Mouse (Mus musculus): ENCODE results near the gene Pla2g5. TPM values are rescaled to one million over a fixed set of nuclear protein-coding genes. Genes with fewer than 3 reads are reported as not detected.
"Not testable (repeated sequence)": the region's sequence is repeated elsewhere in the genome, so short reads cannot be mapped to it uniquely, and the experiment has no call there.

The Pla2g5 gene
- 0.14 and 0.24 TPM in 2 replicates for polyA plus RNA-seq (2015; fragmentation: Nextera tagmentation; extraction: Ambion mirVana)

DNA sequence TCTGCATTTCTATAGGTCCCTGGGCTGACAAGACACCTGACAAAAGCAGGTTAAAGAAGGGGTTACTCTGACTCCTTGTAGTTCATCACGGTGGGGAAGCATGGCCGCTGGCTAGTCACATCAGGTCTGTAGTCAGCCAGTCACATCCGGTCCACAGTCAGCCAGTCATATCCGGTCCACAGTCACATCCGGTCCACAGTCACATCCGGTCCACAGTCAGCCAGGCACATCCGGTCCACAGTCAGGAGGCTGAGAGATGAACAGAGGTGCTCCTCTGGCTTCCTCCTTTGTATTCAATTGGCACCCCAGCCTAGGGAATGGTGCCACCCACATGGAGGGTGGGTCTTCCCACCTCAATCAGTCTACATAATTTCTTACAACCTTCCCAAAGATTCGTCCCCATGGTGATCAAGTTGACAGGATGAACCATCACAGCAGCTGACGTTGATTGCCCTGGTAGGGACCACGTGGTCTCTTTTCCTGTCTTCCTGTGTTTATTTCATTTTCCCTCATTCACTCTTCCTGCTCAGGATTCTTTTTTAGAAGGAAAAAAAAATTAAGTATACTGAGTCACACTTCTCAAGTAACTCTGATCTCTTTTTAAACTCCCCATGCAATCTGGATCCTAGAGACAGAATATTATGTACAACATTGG, at the start of gene Pla2g5:
Pla2g5 (minus strand) TSS at position 139 of the 655 bp plus-strand sequence.
- no peak within 1 kb of the TSS for H3K4me2 ChIP-seq (replicated peaks)
- no peak for ATAC-seq (ENCODE audit: low FRiP score, low read depth)
- WGBS = 71% methylated on average over 10 of the region's 10 CpGs

DNA sequence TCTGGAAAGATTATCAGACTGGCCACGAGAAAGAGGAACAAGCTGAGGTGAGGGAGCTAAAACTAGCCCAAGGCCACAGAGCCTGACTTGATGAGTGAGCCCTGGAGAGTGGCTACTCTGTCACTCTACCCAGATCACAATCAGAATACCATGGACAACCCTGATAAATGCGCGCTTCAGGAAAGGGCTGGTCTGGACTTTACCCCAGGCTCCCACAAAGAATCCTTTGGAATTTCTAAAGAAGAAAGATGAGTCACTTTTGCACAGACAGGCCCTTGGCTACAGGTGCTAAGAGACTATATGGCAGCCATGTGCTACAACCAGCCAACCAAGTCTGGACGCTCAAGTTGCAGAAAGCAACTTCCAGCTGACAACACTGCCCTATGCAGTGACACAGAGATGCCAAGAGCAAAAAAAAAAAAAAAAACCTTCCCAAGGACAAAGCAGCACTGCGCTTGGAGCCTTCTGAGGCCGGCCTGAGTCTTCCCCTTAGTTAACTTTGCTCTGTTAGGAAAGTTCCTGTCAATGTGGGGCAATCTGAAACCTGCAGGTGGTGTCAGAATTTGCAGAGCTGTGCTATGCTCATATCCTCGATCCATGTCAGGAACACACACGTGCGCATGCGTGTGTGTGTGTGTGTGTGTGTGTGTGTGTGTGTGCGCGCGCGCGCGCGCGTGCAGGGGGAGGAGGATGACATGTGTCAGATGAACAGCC, 42.5 kb upstream of the Pla2g5 start:
- Histone ChIP-seq H3K27me3 (no peaks in the 10 kb centered on the region), H3K36me3 (peaks cover 78% of the 10 kb centered on the region), H3K9ac (no peak overlapping the region), H3K9me3 (no peaks in the 10 kb centered on the region), H3K27ac (no peak overlapping the region), H3K4me1 (no peaks in the 10 kb centered on the region), H3K4me3 (no peak overlapping the region), H3K4me2 (replicated peaks) (no peak overlapping the region)
- WGBS = 95% methylated on average over 18 of the region's 18 CpGs
- no peak for ATAC-seq (ENCODE audit: low FRiP score, low read depth)

More for the DNA sequence above, at the start of gene Pla2g5:
- Histone ChIP-seq H3K27me3 (no peaks in the 10 kb centered on the region), H3K36me3 (no peaks in the 10 kb centered on the region), H3K9ac (no peak within 1 kb of the TSS), H3K4me1 (peaks cover 5% of the 10 kb centered on the region; the same call in 1 of the 2 replicates), H3K9me3 (no peaks in the 10 kb centered on the region), H3K27ac (no peak within 1 kb of the TSS), H3K4me3 (no peak within 1 kb of the TSS)

DNA sequence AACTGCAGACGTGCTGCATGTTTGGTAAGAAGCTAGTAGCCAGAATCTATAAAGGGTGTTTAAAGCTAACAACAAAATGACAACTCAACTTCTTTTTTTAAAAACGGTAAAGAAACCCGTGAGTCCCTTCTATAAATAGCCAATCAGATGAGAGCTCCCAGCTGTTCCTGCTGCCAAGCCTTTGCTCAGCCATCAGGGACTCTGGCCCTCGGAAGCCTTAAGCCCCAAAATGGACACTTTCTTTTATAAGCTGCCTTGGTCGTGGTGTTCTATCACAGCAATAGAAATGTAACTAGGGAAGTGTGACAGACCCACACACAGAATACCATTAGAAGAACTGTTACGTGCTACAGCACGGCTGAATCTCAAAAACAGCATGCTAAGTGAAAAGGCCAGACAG, 36.1 kb upstream of the Pla2g5 start:
- peaks cover 92% of the 10 kb centered on the region for H3K36me3 ChIP-seq
- no peak for ATAC-seq (ENCODE audit: low FRiP score, low read depth)
- 82% methylated on average over 7 of the region's 7 CpGs for WGBS

GRCm38 (mm10) chr4:138893789-138894188, 30.5 kb upstream of the Pla2g5 start:
- H3K4me1 ChIP-seq; H3K9me3 ChIP-seq; H3K4me2 ChIP-seq (replicated peaks); H3K9ac ChIP-seq; H3K27ac ChIP-seq; H3K27me3 ChIP-seq; ATAC-seq (ENCODE audit: low FRiP score, low read depth); H3K4me3 ChIP-seq: not testable (repeated sequence)
- peaks cover 71% of the 10 kb centered on the region for H3K36me3 ChIP-seq
- WGBS = 88% methylated on average over 11 of the region's 11 CpGs

More for the DNA sequence above, 36.1 kb upstream of the Pla2g5 start:
- Histone ChIP-seq H3K9me3 (no peaks in the 10 kb centered on the region), H3K27me3 (no peaks in the 10 kb centered on the region), H3K4me3 (no peak overlapping the region), H3K9ac (no peak overlapping the region), H3K4me1 (no peaks in the 10 kb centered on the region), H3K4me2 (replicated peaks) (no peak overlapping the region), H3K27ac (no peak overlapping the region)

DNA sequence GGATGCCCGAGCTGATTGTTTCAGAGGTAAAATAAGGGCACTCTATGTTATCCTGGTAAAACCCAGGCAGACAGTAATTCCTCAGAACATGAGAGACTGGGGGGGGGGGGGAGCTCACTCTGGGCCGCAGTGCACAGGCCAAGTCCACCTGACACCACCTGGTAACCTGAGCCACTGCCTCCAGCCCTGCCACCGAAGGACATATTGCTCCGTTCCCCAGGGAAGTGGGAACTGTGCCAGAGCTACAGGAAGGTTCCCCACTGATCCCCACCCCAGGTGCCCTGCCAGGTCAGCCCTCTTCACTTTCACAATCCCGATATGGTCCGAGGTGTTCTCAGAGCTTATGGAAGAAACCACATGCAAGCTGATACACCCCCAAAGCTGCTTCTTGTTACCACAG, 29.4 kb upstream of the Pla2g5 start:
- H3K27ac ChIP-seq = no peak overlapping the region

GRCm38 (mm10) chr4:138889635-138890034, 26.4 kb upstream of the Pla2g5 start:
- Histone ChIP-seq H3K27me3 (no peaks in the 10 kb centered on the region), H3K9me3 (no peaks in the 10 kb centered on the region), H3K4me1 (peaks cover 4% of the 10 kb centered on the region; the same call in 1 of the 2 replicates), H3K36me3 (peaks cover 30% of the 10 kb centered on the region), H3K4me2 (replicated peaks) (no peak overlapping the region), H3K9ac (no peak overlapping the region), H3K4me3 (no peak overlapping the region), H3K27ac (no peak overlapping the region)
- WGBS = 71% methylated on average over 8 of the region's 8 CpGs
- ATAC-seq (ENCODE audit: low FRiP score, low read depth) = no peak

More for the DNA sequence above, 29.4 kb upstream of the Pla2g5 start:
- Histone ChIP-seq H3K4me2 (replicated peaks) (no peak overlapping the region), H3K36me3 (peaks cover 59% of the 10 kb centered on the region), H3K27me3 (no peaks in the 10 kb centered on the region), H3K9me3 (no peaks in the 10 kb centered on the region), H3K4me3 (no peak overlapping the region), H3K9ac (no peak overlapping the region), H3K4me1 (peaks cover 4% of the 10 kb centered on the region; the same call in 1 of the 2 replicates)
- 68% methylated on average over 6 of the region's 6 CpGs for WGBS
- no peak for ATAC-seq (ENCODE audit: low FRiP score, low read depth)

DNA sequence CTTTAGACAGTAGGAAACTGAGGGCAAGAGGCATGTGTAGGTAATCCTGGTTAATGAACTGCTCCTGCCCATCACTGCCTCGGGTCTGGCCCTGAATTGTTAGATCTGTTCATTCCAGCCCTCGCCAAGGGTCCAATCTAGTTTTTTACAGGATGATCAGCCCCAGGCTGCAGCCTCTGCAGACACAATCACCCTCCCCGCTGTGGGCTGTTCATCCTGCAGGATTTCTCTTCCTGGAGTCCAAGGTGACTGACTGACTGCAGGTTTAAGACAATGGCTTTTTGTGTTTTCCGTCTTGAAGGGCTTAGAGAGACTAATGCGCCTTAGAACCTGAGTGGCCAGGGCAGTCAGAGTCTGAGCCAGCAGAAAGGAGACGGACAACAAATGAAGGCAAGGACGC, 25.9 kb upstream of the Pla2g5 start:
- H3K27ac ChIP-seq = no peak overlapping the region
- H3K4me2 ChIP-seq (replicated peaks) = no peak overlapping the region
- no peaks in the 10 kb centered on the region for H3K27me3 ChIP-seq
- peaks cover 25% of the 10 kb centered on the region for H3K36me3 ChIP-seq
- ATAC-seq (ENCODE audit: low FRiP score, low read depth) = no peak
- peaks cover 4% of the 10 kb centered on the region; the same call in 1 of the 2 replicates for H3K4me1 ChIP-seq
- H3K9me3 ChIP-seq = no peaks in the 10 kb centered on the region
- H3K9ac ChIP-seq = no peak overlapping the region
- WGBS = 60% methylated on average over 7 of the region's 7 CpGs
- H3K4me3 ChIP-seq = no peak overlapping the region

GRCm38 (mm10) chr4:138884261-138884660, 21.0 kb upstream of the Pla2g5 start:
- Histone ChIP-seq H3K27ac (no peak overlapping the region), H3K4me3 (no peak overlapping the region), H3K4me1 (peaks cover 13% of the 10 kb centered on the region), H3K9me3 (no peaks in the 10 kb centered on the region), H3K9ac (no peak overlapping the region), H3K36me3 (no peaks in the 10 kb centered on the region), H3K4me2 (replicated peaks) (no peak overlapping the region), H3K27me3 (0 out of 2 replicates have a peak, but pooled peaks cover 8% of the 10 kb centered on the region)
- no peak for ATAC-seq (ENCODE audit: low FRiP score, low read depth)
- WGBS = 14% methylated on average over 6 of the region's 6 CpGs

DNA sequence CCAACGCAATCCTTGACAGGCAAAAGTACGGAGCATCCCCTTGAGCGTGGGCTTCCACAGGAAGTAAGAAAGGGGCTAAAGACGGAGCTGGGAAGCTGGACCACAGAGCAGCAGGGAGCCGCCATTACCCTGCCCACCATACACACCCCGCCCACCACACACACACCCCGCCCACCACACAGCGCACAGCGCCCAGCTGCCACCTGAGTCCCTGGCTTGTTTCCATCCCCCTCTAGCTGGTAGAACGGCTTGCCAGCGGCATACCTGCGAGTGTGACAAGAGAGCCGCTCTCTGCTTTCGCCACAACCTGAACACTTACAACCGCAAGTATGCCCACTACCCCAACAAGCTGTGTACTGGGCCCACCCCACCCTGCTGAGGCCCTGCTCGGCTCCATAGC, 18.9 kb upstream of the Pla2g5 start:
- H3K4me2 ChIP-seq (replicated peaks) = peak overlapping the region; percentile 60
- WGBS = 12% methylated on average over 16 of the region's 16 CpGs
- peak overlapping the region; percentile 22 for H3K4me3 ChIP-seq
- H3K9ac ChIP-seq = peak overlapping the region; percentile 56
- H3K9me3 ChIP-seq = no peaks in the 10 kb centered on the region
- H3K27me3 ChIP-seq = 0 out of 2 replicates have a peak, but pooled peaks cover 8% of the 10 kb centered on the region
- H3K4me1 ChIP-seq = peaks cover 16% of the 10 kb centered on the region
- H3K36me3 ChIP-seq = no peaks in the 10 kb centered on the region
- H3K27ac ChIP-seq = no peak overlapping the region
- peak; percentile 59; the same call in 1 of the 2 replicates for ATAC-seq (ENCODE audit: low FRiP score, low read depth)

GRCm38 (mm10) chr4:138880811-138881584, 17.7 kb upstream of the Pla2g5 start:
- Histone ChIP-seq H3K27me3 (0 out of 2 replicates have a peak, but pooled peaks cover 8% of the 10 kb centered on the region), H3K4me1 (peaks cover 16% of the 10 kb centered on the region), H3K9me3 (no peaks in the 10 kb centered on the region), H3K27ac (no peak overlapping the region), H3K9ac (no peak overlapping the region), H3K4me3 (no peak overlapping the region), H3K4me2 (replicated peaks) (no peak overlapping the region), H3K36me3 (no peaks in the 10 kb centered on the region)
- WGBS = 85% methylated on average over 7 of the region's 7 CpGs
- no peak for ATAC-seq (ENCODE audit: low FRiP score, low read depth)

- no peak overlapping the region for H3K4me3 ChIP-seq
Observed at GRCm38 (mm10) chr4:138879808-138880207, 16.5 kb upstream of the Pla2g5 start.

GRCm38 (mm10) chr4:138878783-138879182, 15.5 kb upstream of the Pla2g5 start:
- H3K4me3 ChIP-seq = no peak overlapping the region
- H3K9me3 ChIP-seq = no peaks in the 10 kb centered on the region
- no peaks in the 10 kb centered on the region for H3K36me3 ChIP-seq
- no peak overlapping the region for H3K4me2 ChIP-seq (replicated peaks)
- 0 out of 2 replicates have a peak, but pooled peaks cover 8% of the 10 kb centered on the region for H3K27me3 ChIP-seq
- H3K4me1 ChIP-seq = peaks cover 16% of the 10 kb centered on the region
- no peak overlapping the region for H3K9ac ChIP-seq
- no peak for ATAC-seq (ENCODE audit: low FRiP score, low read depth)
- WGBS = 51% methylated on average over 8 of the region's 8 CpGs
- no peak overlapping the region for H3K27ac ChIP-seq

More at GRCm38 (mm10) chr4:138879808-138880207, 16.5 kb upstream of the Pla2g5 start:
- WGBS = 82% methylated on average over 11 of the region's 11 CpGs
- Histone ChIP-seq H3K36me3 (no peaks in the 10 kb centered on the region), H3K9ac (no peak overlapping the region), H3K4me2 (replicated peaks) (no peak overlapping the region), H3K4me1 (peaks cover 16% of the 10 kb centered on the region), H3K27ac (no peak overlapping the region), H3K9me3 (no peaks in the 10 kb centered on the region), H3K27me3 (0 out of 2 replicates have a peak, but pooled peaks cover 8% of the 10 kb centered on the region)
- ATAC-seq (ENCODE audit: low FRiP score, low read depth) = no peak

All from limb, embryonic 13.5 days (tissue).